Mouse (Mus musculus) small intestine, adult 2 months (tissue): ENCODE data around the gene Tmem136.

Experiments
- CTCF ChIP-seq: fragments of 200-500 bp; IDR thresholded peaks from 2 replicates; pipeline ENCODE4 v1.5.1; 2012; ENCODE audit warnings: low read depth, mild to moderate bottlenecking, control low read depth, inconsistent platforms, low read length, moderate library complexity, mixed read lengths; ENCODE audit not compliant: insufficient replicate concordance, insufficient read length; ENCODE audit errors: extremely low read depth
- POLR2A ChIP-seq: fragments of 200-500 bp; IDR thresholded peaks from 2 replicates; pipeline ENCODE4 v1.6.1; 2012; ENCODE audit warnings: low read depth, mild to moderate bottlenecking, control low read depth, inconsistent platforms, low read length, moderate library complexity

DNA sequence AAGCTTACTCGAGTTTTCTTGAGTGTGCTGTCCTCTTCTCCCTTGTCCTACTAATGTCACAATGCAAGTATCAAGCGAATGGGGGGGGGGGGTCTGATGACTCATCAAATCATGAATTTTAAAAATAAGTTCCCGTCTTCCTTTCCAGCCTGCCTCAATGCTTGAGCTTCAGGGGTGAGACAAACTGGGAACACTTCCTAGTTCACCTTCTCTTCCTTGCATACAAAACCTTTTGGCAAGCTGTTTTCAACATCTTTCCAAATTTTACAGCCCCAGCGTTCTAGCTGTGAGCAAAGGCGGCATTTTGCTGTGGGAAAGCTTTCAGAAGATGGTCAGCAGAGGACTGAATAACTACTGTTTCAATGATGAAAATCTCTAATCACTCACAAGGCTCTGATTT is 8.8 kb downstream of the Tmem136 start:
- TF ChIP-seq POLR2A (no peak), CTCF (no peak)
